Mouse (Mus musculus) CH12.LX (cell line): ENCODE results near the gene Podxl.

Experiments
- CTCF ChIP-seq, 2 experiments: IDR thresholded peaks in 1 of 2; conservative IDR thresholded peaks in 1 of 2; 2 replicates each; pipeline ENCODE4 v1.5.1; 2011 to 2012; ENCODE audit warnings: low read depth in 2 of 2, low read length in 2 of 2, improper control_type of control experiment in 1 of 2, inconsistent platforms in 1 of 2, mild to moderate bottlenecking in 1 of 2, moderate library complexity in 1 of 2
- ELF1 ChIP-seq: IDR thresholded peaks from 2 replicates; pipeline ENCODE4 v1.6.1; 2014; ENCODE audit warnings: low read depth, mild to moderate bottlenecking, inconsistent platforms, low read length, improper control_type of control experiment
- EP300 ChIP-seq: IDR thresholded peaks from 2 replicates; pipeline ENCODE4 v1.6.1; 2011; ENCODE audit warnings: low read length, improper control_type of control experiment
- GABPA ChIP-seq: IDR thresholded peaks from 2 replicates; pipeline ENCODE4 v1.6.1; 2012; ENCODE audit warnings: low read depth, low read length, improper control_type of control experiment, inconsistent platforms; ENCODE audit not compliant: insufficient replicate concordance
- HCFC1 ChIP-seq: IDR thresholded peaks from 2 replicates; pipeline ENCODE4 v1.6.1; 2012; ENCODE audit warnings: low read depth, mild to moderate bottlenecking, inconsistent platforms, low read length, improper control_type of control experiment
- MYC ChIP-seq: IDR thresholded peaks from 2 replicates; pipeline ENCODE4 v1.6.1; 2011; ENCODE audit warnings: low read depth, mild to moderate bottlenecking, improper control_type of control experiment, low read length
- NRF1 ChIP-seq: IDR thresholded peaks from 2 replicates; pipeline ENCODE4 v1.6.1; 2014; ENCODE audit warnings: low read depth, mild to moderate bottlenecking, inconsistent platforms, low read length, improper control_type of control experiment, moderate library complexity
- POLR2A ChIP-seq: IDR thresholded peaks from 2 replicates; pipeline ENCODE4 v1.6.1; 2011; ENCODE audit warnings: low read depth, mild to moderate bottlenecking, improper control_type of control experiment, low read length
- USF2 ChIP-seq: conservative IDR thresholded peaks from 2 replicates; pipeline ENCODE4 v1.6.1; 2011; ENCODE audit warnings: low read depth, low read length, improper control_type of control experiment
- ZNF384 ChIP-seq: IDR thresholded peaks from 2 replicates; pipeline ENCODE4 v1.6.1; 2012; ENCODE audit warnings: low read depth, low read length, improper control_type of control experiment, inconsistent platforms

- peak; percentile 20 to 53; a peak in 3 of 4 replicates for TF ChIP-seq CTCF (conservative IDR thresholded peaks at IDR 0.05 in 1 of 2, IDR thresholded peaks at IDR 0.05 in 1 of 2; ENCODE audit: low read depth in 2 of 2, low read length in 2 of 2)
- TF ChIP-seq HCFC1 = no peak
- no peak for TF ChIP-seq GABPA
- no peak for TF ChIP-seq USF2
- no peak for TF ChIP-seq ZNF384
- TF ChIP-seq POLR2A = no peak
- TF ChIP-seq MYC = no peak
- no peak for TF ChIP-seq EP300
- TF ChIP-seq ELF1 = no peak
- TF ChIP-seq NRF1 = no peak
Observed at GRCm38 (mm10) chr6:31519001-31519471, 44.7 kb downstream of the Podxl start.
